Mouse (Mus musculus) E14TG2a.4 (cell line): ENCODE measurements around the gene Rimbp2.

Experiments used
- CTCF ChIP-seq: conservative IDR thresholded peaks from 2 replicates; pipeline ENCODE4 v1.5.1; 2014; ENCODE audit warnings: low read length
- NANOG ChIP-seq: IDR thresholded peaks from 2 replicates; pipeline ENCODE4 v1.6.1; 2014; ENCODE audit warnings: borderline replicate concordance, low read length, mixed read lengths
- POU5F1 ChIP-seq: IDR thresholded peaks from 2 replicates; pipeline ENCODE4 v1.6.1; 2014; ENCODE audit warnings: low read length, borderline replicate concordance

DNA sequence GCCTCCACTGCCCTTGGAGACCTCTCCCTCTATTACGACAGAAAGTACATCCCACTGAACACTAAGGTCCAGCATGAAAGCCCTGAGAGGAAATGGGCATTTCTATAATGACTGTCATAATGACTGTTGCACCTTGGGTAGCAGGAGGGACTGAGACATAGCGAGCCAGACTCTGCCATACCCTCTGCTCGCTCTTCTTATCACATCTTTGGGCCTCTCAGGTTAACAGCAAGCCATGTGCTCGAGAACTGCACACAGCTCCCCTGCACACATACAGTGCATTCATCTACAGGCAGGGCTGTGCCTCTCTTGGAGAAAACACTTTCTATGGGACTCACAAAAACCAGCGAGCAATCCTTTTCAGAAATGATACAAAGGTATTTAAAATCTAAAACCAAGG lies 87.0 kb downstream of the Rimbp2 start:
- no peak for TF ChIP-seq CTCF
- no peak for TF ChIP-seq POU5F1
- no peak for TF ChIP-seq NANOG
